Mouse (Mus musculus): ENCODE data around the gene Bcar1. TPM values are rescaled to one million over a fixed set of nuclear protein-coding genes. Genes with fewer than 3 reads are reported as not detected.

Gene Bcar1
- polyA plus RNA-seq, 1 experiment from 2014 or later = 9.9 TPM

GRCm38 (mm10) chr8:111742261-111743037 is 1.2 kb downstream of the Bcar1 start:
- Histone ChIP-seq H3K9me3 (ENCODE audit: low read length) (no peaks in the 10 kb centered on the region), H3K36me3 (replicated peaks; ENCODE audit: insufficient read depth, low read length) (no peaks in the 10 kb centered on the region), H3K4me2 (ENCODE audit: low read depth, low read length) (peak overlapping the region; percentile 68), H3K4me1 (ENCODE audit: insufficient read depth) (peaks cover 45% of the 10 kb centered on the region), H3K4me3 (ENCODE audit: low read depth, low read length) (peak overlapping the region; percentile 59), H3K27ac (ENCODE audit: low read depth) (peak overlapping the region; percentile 88), H3K9ac (replicated peaks) (peak overlapping the region; percentile 75), H3K27me3 (ENCODE audit: insufficient read depth, low read length) (peaks cover 37% of the 10 kb centered on the region)
- 34% methylated on average over 11 of the region's 11 CpGs for whole genome bisulfite sequencing (ENCODE audit: insufficient replicate concordance)
- ATAC-seq (peak; percentile 33), DNase-seq (no peak)
- TF ChIP-seq EP300 (IDR thresholded peaks at IDR 0.05; ENCODE audit: low read depth) (no peak), CTCF (IDR thresholded peaks at IDR 0.05; ENCODE audit: low read depth) (no peak)

DNA sequence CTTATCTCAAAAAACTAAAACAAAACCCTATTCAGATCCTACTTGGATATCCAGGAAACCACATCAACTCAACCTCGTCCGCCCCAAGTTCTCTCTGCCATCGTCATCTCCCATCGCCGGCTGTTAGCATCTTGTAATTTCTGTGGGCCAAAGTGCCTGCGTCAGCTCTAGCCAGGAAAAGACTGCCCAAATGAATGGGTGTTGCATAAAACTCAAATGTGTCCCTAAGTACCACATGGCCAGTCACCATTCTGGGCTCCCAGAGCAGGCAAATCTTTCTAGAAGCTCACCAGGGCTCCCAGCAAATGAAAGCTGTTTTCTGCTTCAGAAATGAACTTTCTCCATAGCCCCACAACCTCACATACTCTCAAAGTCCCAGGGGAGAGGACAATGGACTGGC is 2.1 kb downstream of the Bcar1 start:
- H3K4me2 ChIP-seq (ENCODE audit: low read depth, low read length) = peak overlapping the region; percentile 68
- WGBS (ENCODE audit: insufficient replicate concordance) = 42% methylated on average over 6 of the region's 6 CpGs
- ATAC-seq (no peak), DNase-seq (no peak)
- H3K9me3 ChIP-seq (ENCODE audit: low read length) = no peaks in the 10 kb centered on the region
- H3K9ac ChIP-seq (replicated peaks) = no peak overlapping the region; the same call in 1 of the 2 replicates
- H3K36me3 ChIP-seq (replicated peaks; ENCODE audit: insufficient read depth, low read length) = no peaks in the 10 kb centered on the region
- TF ChIP-seq CTCF (IDR thresholded peaks at IDR 0.05; ENCODE audit: low read depth) (no peak), EP300 (IDR thresholded peaks at IDR 0.05; ENCODE audit: low read depth) (no peak)
- peaks cover 34% of the 10 kb centered on the region for H3K27me3 ChIP-seq (ENCODE audit: insufficient read depth, low read length)
- H3K4me3 ChIP-seq (ENCODE audit: low read depth, low read length) = no peak overlapping the region
- peaks cover 40% of the 10 kb centered on the region for H3K4me1 ChIP-seq (ENCODE audit: insufficient read depth)
- H3K27ac ChIP-seq (ENCODE audit: low read depth) = peak overlapping the region; percentile 88

- Histone ChIP-seq H3K4me3 (ENCODE audit: low read depth, low read length) (no peak overlapping the region), H3K9ac (replicated peaks) (no peak overlapping the region), H3K27me3 (ENCODE audit: insufficient read depth, low read length) (peaks cover 32% of the 10 kb centered on the region), H3K9me3 (ENCODE audit: low read length) (no peaks in the 10 kb centered on the region), H3K4me1 (ENCODE audit: insufficient read depth) (peaks cover 38% of the 10 kb centered on the region), H3K4me2 (ENCODE audit: low read depth, low read length) (no peak overlapping the region; the same call in 1 of the 2 replicates), H3K27ac (ENCODE audit: low read depth) (peak overlapping the region; percentile 88; the same call in 1 of the 2 replicates), H3K36me3 (replicated peaks; ENCODE audit: insufficient read depth, low read length) (no peaks in the 10 kb centered on the region)
- no peak for TF ChIP-seq CTCF (IDR thresholded peaks at IDR 0.05; ENCODE audit: low read depth)
- no peak for TF ChIP-seq EP300 (IDR thresholded peaks at IDR 0.05; ENCODE audit: low read depth)
- no peak for DNase-seq
- no peak for ATAC-seq
- 56% methylated on average over 8 of the region's 8 CpGs for WGBS (ENCODE audit: insufficient replicate concordance)
Measured at GRCm38 (mm10) chr8:111740994-111741393, 2.6 kb downstream of the Bcar1 start.

- Histone ChIP-seq H3K9me3 (ENCODE audit: low read length) (no peaks in the 10 kb centered on the region), H3K27ac (ENCODE audit: low read depth) (peak overlapping the region; percentile 88), H3K27me3 (ENCODE audit: insufficient read depth, low read length) (peaks cover 31% of the 10 kb centered on the region), H3K4me1 (ENCODE audit: insufficient read depth) (peaks cover 42% of the 10 kb centered on the region), H3K9ac (replicated peaks) (no peak overlapping the region), H3K4me3 (ENCODE audit: low read depth, low read length) (no peak overlapping the region), H3K4me2 (ENCODE audit: low read depth, low read length) (peak overlapping the region; percentile 26; the same call in 1 of the 2 replicates), H3K36me3 (replicated peaks; ENCODE audit: insufficient read depth, low read length) (no peaks in the 10 kb centered on the region)
- ATAC-seq (no peak), DNase-seq (no peak)
- TF ChIP-seq EP300 (IDR thresholded peaks at IDR 0.05; ENCODE audit: low read depth) = no peak
- TF ChIP-seq CTCF (IDR thresholded peaks at IDR 0.05; ENCODE audit: low read depth) = no peak
- 54% methylated on average over 7 of the region's 7 CpGs for WGBS (ENCODE audit: insufficient replicate concordance)
Measured at GRCm38 (mm10) chr8:111740301-111740711, 3.3 kb downstream of the Bcar1 start.

- no peak for ATAC-seq
- H3K36me3 ChIP-seq (replicated peaks; ENCODE audit: insufficient read depth, low read length) = no peaks in the 10 kb centered on the region
- H3K27me3 ChIP-seq (ENCODE audit: insufficient read depth, low read length) = peaks cover 28% of the 10 kb centered on the region
- no peak overlapping the region for H3K4me3 ChIP-seq (ENCODE audit: low read depth, low read length)
- TF ChIP-seq EP300 (IDR thresholded peaks at IDR 0.05; ENCODE audit: low read depth) = no peak
- peak; percentile 43 for TF ChIP-seq CTCF (IDR thresholded peaks at IDR 0.05; ENCODE audit: low read depth)
- no peak overlapping the region for H3K9ac ChIP-seq (replicated peaks)
- 0 out of 2 replicates have a peak overlapping the region, but pooled peaks have one; percentile 26 for H3K4me2 ChIP-seq (ENCODE audit: low read depth, low read length)
- H3K27ac ChIP-seq (ENCODE audit: low read depth) = no peak overlapping the region; the same call in 1 of the 2 replicates
- H3K9me3 ChIP-seq (ENCODE audit: low read length) = no peaks in the 10 kb centered on the region
- no peak for DNase-seq
- WGBS (ENCODE audit: insufficient replicate concordance) = 41% methylated on average over 7 of the region's 7 CpGs
- peaks cover 47% of the 10 kb centered on the region for H3K4me1 ChIP-seq (ENCODE audit: insufficient read depth)
Measured at GRCm38 (mm10) chr8:111739604-111740003, 4.0 kb downstream of the Bcar1 start.

DNA sequence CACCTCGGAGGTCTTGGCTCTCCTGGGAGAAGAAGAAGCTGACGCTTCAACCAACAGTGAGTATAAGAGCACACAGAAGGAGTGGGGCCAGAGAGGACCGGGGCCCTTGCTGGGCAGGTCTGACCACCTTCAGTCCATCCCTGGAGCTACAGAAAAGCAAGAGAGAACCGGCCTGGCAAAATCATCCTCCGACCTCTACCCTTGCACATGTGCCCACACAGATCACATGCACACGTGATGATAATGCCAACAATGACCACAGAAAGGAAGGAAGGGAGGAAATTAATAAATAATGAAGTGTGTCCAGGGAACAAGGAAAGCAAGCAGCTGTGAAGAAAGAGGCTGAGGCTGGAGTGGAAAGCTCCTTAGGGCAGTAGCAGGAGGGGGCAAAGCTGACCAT is 4.7 kb downstream of the Bcar1 start:
- no peak overlapping the region for H3K4me3 ChIP-seq (ENCODE audit: low read depth, low read length)
- peaks cover 23% of the 10 kb centered on the region for H3K27me3 ChIP-seq (ENCODE audit: insufficient read depth, low read length)
- TF ChIP-seq CTCF (IDR thresholded peaks at IDR 0.05; ENCODE audit: low read depth) (no peak), EP300 (IDR thresholded peaks at IDR 0.05; ENCODE audit: low read depth) (no peak)
- 59% methylated on average over 6 of the region's 6 CpGs for WGBS (ENCODE audit: insufficient replicate concordance)
- peaks cover 47% of the 10 kb centered on the region for H3K4me1 ChIP-seq (ENCODE audit: insufficient read depth)
- H3K9ac ChIP-seq (replicated peaks) = no peak overlapping the region
- no peaks in the 10 kb centered on the region for H3K36me3 ChIP-seq (replicated peaks; ENCODE audit: insufficient read depth, low read length)
- no peak for ATAC-seq
- no peak for DNase-seq
- no peak overlapping the region for H3K4me2 ChIP-seq (ENCODE audit: low read depth, low read length)
- H3K27ac ChIP-seq (ENCODE audit: low read depth) = no peak overlapping the region
- no peaks in the 10 kb centered on the region for H3K9me3 ChIP-seq (ENCODE audit: low read length)
